Comparison of ENCODE assay signal across 10 mouse cellular contexts in the genomic region with DNA sequence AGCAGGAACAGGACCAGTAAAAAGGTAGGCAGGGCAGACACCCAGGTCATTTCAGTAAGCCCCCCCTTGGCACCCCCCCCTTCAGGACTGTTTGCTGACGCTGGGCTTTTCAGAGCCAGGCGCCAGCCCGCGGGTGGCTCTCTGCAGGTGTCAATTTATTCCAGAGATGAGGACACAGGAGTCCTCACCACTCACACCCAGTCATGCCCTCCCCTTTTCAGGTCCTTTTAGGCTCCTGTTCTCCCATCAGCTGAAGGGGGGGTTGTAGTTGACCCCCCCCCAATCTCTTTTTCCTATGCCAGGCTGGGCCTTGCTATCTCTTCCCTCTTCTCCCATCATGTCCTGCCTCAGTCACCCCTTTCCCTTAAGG. TPM values are rescaled to one million over a fixed set of nuclear protein-coding genes. Genes with fewer than 3 reads are reported as not detected.
DNase-seq lines count a peak whose midpoint lies in the region; ATAC-seq and TF ChIP-seq lines count a peak whose summit lies in the region.
"Had no signal": no experiment of that assay in that cellular context is flagged by ENCODE, and none has a peak within 500 bp of the region (broad histone marks: within the 10 kb centered on the region; RNA-seq: fewer than 3 reads in every experiment).

No protein-coding gene starts in this region.

- H3K9ac ChIP-seq in midbrain, embryonic 12.5 days (replicated peaks) = peak overlapping the region; percentile 86

- DNase-seq in embryo, embryonic 9.5 days (ENCODE audit: extremely low spot score) = peak; percentile 40
- no peak for DNase-seq in embryo, embryonic 11 days
- DNase-seq in hindbrain, embryonic 10.5 days (ENCODE audit: low spot score) = no peak
- no peak for DNase-seq in adrenal gland, postnatal 4 days (ENCODE audit: low spot score in 2 of 2)
- DNase-seq in cerebellum, postnatal 36 days = no peak
- no peak for DNase-seq in retina, postnatal 1 day
- DNase-seq: gastrocnemius, postnatal 10 days; left cerebral cortex, postnatal 4 days had no signal

- peaks cover 21% of the 10 kb centered on the region for H3K36me3 ChIP-seq in E14TG2a.4 (ENCODE audit: insufficient read depth, low read length)
- H3K36me3 ChIP-seq in hindbrain, embryonic 10.5 days = peaks cover 32% of the 10 kb centered on the region
- peaks cover 31% of the 10 kb centered on the region for H3K36me3 ChIP-seq in midbrain, embryonic 12.5 days

- H3K4me3 ChIP-seq in E14TG2a.4 (replicated peaks; ENCODE audit: low read length) = 0 out of 2 replicates have a peak overlapping the region, but pooled peaks have one; percentile 29
- H3K4me3 ChIP-seq in hindbrain, embryonic 10.5 days = peak overlapping the region; percentile 89
- H3K4me3 ChIP-seq in midbrain, embryonic 12.5 days = peak overlapping the region; percentile 82

- peaks cover 58% of the 10 kb centered on the region for H3K27me3 ChIP-seq in E14TG2a.4 (ENCODE audit: insufficient read depth, low read length)
- H3K27me3 ChIP-seq in hindbrain, embryonic 10.5 days (ENCODE audit: insufficient read depth, poor library complexity, severe bottlenecking) = peaks cover 46% of the 10 kb centered on the region
- peaks cover 9% of the 10 kb centered on the region for H3K27me3 ChIP-seq in midbrain, embryonic 12.5 days

- peak overlapping the region; percentile 96 for H3K4me2 ChIP-seq in midbrain, embryonic 12.5 days (replicated peaks)

- WGBS in hindbrain, embryonic 10.5 days = 2% methylated on average over 4 of the region's 4 CpGs
- WGBS in midbrain, embryonic 12.5 days = 11% methylated on average over 4 of the region's 4 CpGs

- TF ChIP-seq CTCF in E14TG2a.4 (conservative IDR thresholded peaks at IDR 0.05; ENCODE audit: low read length) = no peak

- H3K4me1 ChIP-seq in E14TG2a.4 (replicated peaks; ENCODE audit: low read depth, low read length) = peaks cover 51% of the 10 kb centered on the region
- H3K4me1 ChIP-seq in hindbrain, embryonic 10.5 days (replicated peaks) = peaks cover 63% of the 10 kb centered on the region
- H3K4me1 ChIP-seq in midbrain, embryonic 12.5 days = peaks cover 47% of the 10 kb centered on the region

- H3K27ac ChIP-seq in hindbrain, embryonic 10.5 days = peak overlapping the region; percentile 95
- H3K27ac ChIP-seq in midbrain, embryonic 12.5 days (replicated peaks) = peak overlapping the region; percentile 93

- no peaks in the 10 kb centered on the region for H3K9me3 ChIP-seq in E14TG2a.4 (ENCODE audit: low read length)
- no peaks in the 10 kb centered on the region for H3K9me3 ChIP-seq in hindbrain, embryonic 10.5 days
- no peaks in the 10 kb centered on the region for H3K9me3 ChIP-seq in midbrain, embryonic 12.5 days

- ATAC-seq in midbrain, embryonic 12.5 days (ENCODE audit: low FRiP score, low read depth) = no peak

RNA-seq across cellular contexts. Expression of a gene that starts 1.6 kb away (rescaled TPM):
- polyA plus RNA-seq in hindbrain, embryonic 10.5 days (2016; fragmentation: Nextera tagmentation; extraction: Ambion mirVana) = 5.8 and 9.1 TPM in 2 replicates
- polyA plus RNA-seq in midbrain, embryonic 12.5 days (2016; fragmentation: Nextera tagmentation; extraction: Ambion mirVana) = 14.2 and 14.6 TPM in 2 replicates
- total RNA-seq in adrenal gland, postnatal 4 days (2021) = 10 to 100 TPM; 33.6 to 35.2 TPM

RNA-seq across cellular contexts. Expression of a gene that starts 2.4 kb away (rescaled TPM):
- polyA plus RNA-seq in hindbrain, embryonic 10.5 days (2016; fragmentation: Nextera tagmentation; extraction: Ambion mirVana) = 312 and 362 TPM in 2 replicates
- polyA plus RNA-seq in midbrain, embryonic 12.5 days (2016; fragmentation: Nextera tagmentation; extraction: Ambion mirVana) = 284 and 302 TPM in 2 replicates
- 100 to 1,000 TPM; 141 to 143 TPM for total RNA-seq in adrenal gland, postnatal 4 days (2021)

RNA-seq across cellular contexts. Expression of a gene that starts 10.2 kb away (rescaled TPM):
- 85.3 and 88.7 TPM in 2 replicates for polyA plus RNA-seq in hindbrain, embryonic 10.5 days (2016; fragmentation: Nextera tagmentation; extraction: Ambion mirVana)
- 62.9 and 70.1 TPM in 2 replicates for polyA plus RNA-seq in midbrain, embryonic 12.5 days (2016; fragmentation: Nextera tagmentation; extraction: Ambion mirVana)
- total RNA-seq in adrenal gland, postnatal 4 days (2021) = 10 to 100 TPM; 76.6 to 77.9 TPM

RNA-seq across cellular contexts. Expression of a gene that starts 14.0 kb away (rescaled TPM):
- polyA plus RNA-seq in hindbrain, embryonic 10.5 days (2016; fragmentation: Nextera tagmentation; extraction: Ambion mirVana) = 0.34 TPM in 1 of 2 replicates, not detected in the other
- polyA plus RNA-seq in midbrain, embryonic 12.5 days (2016; fragmentation: Nextera tagmentation; extraction: Ambion mirVana) = 0.46 TPM in 1 of 2 replicates, not detected in the other
- not detected for total RNA-seq in adrenal gland, postnatal 4 days (2021)
- total RNA-seq: gastrocnemius, postnatal 10 days had no signal

RNA-seq across cellular contexts. Expression of a gene that starts 17.7 kb away (rescaled TPM):
- polyA plus RNA-seq in hindbrain, embryonic 10.5 days (2016; fragmentation: Nextera tagmentation; extraction: Ambion mirVana) = not detected in 2 replicates
- not detected in 2 replicates for polyA plus RNA-seq in midbrain, embryonic 12.5 days (2016; fragmentation: Nextera tagmentation; extraction: Ambion mirVana)
- not detected for total RNA-seq in adrenal gland, postnatal 4 days (2021)
- total RNA-seq: gastrocnemius, postnatal 10 days; left cerebral cortex, postnatal 4 days had no signal

Comparison
In these comparisons a context has a peak if more than half of its experiments do, and no peak if none do; other contexts are left out.
1. H3K4me3 ChIP-seq: peak in every context shown above with its lines; median percentile 89 in hindbrain, embryonic 10.5 days; 82 in midbrain, embryonic 12.5 days; 29 in E14TG2a.4.